Comparison of ENCODE assay signal across 9 mouse cellular contexts in the genomic region with DNA sequence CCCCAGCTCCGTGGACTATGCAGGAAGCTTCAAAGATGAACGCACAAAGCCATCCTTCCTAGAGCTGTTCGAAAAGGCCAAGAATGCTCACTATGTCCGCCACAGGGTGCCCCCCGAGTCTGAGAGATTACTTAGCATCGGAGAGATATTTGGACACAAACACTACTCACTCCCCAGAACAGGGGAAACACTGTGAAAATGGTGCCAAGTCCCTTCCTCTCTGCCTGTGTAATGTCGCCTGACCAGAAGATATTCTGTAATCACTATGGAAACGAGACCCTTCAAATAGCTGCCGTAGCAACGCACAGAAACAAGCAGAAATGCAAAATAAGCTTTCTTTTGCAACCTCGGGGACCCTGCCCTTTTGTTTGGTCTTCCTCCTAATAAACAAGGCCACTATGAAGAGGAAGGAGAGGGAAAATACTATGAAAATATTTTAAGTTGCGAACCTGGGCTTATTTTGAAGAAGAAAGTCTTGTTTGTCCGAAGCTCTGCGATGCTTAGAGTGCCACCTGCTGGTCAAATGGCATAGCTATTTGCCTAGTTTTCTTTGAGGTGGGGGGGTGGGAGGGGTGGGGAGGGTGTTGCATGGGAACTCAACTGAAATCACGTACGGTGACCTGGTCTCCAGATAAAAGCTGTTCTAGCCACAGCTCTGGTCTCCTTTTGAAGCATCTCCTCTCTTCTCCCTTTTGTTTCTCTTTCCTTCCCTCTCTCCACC. TPM values are rescaled to one million over a fixed set of nuclear protein-coding genes. Genes with fewer than 3 reads are reported as not detected.
DNase-seq lines count a peak whose midpoint lies in the region; ATAC-seq and TF ChIP-seq lines count a peak whose summit lies in the region.
"Had no signal": no experiment of that assay in that cellular context is flagged by ENCODE, and none has a peak within 500 bp of the region (broad histone marks: within the 10 kb centered on the region; RNA-seq: fewer than 3 reads in every experiment).

No protein-coding gene starts in this region.

- no peak overlapping the region for H3K27ac ChIP-seq in MEL (ENCODE audit: control insufficient read depth, low read depth, low read length)
- no peak overlapping the region for H3K27ac ChIP-seq in intestine, postnatal 0 days (ENCODE audit: low read depth, low read length)
- no peak overlapping the region for H3K27ac ChIP-seq in limb, embryonic 14.5 days (replicated peaks; ENCODE audit: low read depth, low read length)
- H3K27ac ChIP-seq in neural tube, embryonic 14.5 days (ENCODE audit: low read depth, low read length) = peak overlapping the region; percentile 68

- no peaks in the 10 kb centered on the region for H3K79me2 ChIP-seq in MEL (ENCODE audit: control insufficient read depth, insufficient read depth, low read length, poor library complexity)

- TF ChIP-seq EP300 in MEL (IDR thresholded peaks at IDR 0.05; ENCODE audit: low read depth in 1 of 2, low read length in 2 of 2) = no peak

- ATAC-seq in intestine, postnatal 0 days = no peak
- ATAC-seq in limb, embryonic 14.5 days (ENCODE audit: low FRiP score, low read depth) = no peak
- ATAC-seq in neural tube, embryonic 14.5 days (ENCODE audit: low read depth) = peak; percentile 88

- H3K9me3 ChIP-seq in MEL (replicated peaks; ENCODE audit: insufficient read depth, low read length) = no peaks in the 10 kb centered on the region
- no peaks in the 10 kb centered on the region for H3K9me3 ChIP-seq in intestine, postnatal 0 days (ENCODE audit: control insufficient read depth)
- no peaks in the 10 kb centered on the region for H3K9me3 ChIP-seq in limb, embryonic 14.5 days (ENCODE audit: control insufficient read depth, low read length)
- H3K9me3 ChIP-seq in neural tube, embryonic 14.5 days (ENCODE audit: control insufficient read depth, low read length) = no peaks in the 10 kb centered on the region

- peak; percentile 40 for TF ChIP-seq RAD21 in MEL (IDR thresholded peaks at IDR 0.05; ENCODE audit: low read depth, low read length)

- TF ChIP-seq POLR2A in MEL (IDR thresholded peaks at IDR 0.05; ENCODE audit: control insufficient read depth in 1 of 2, insufficient read depth in 1 of 2, low read depth in 1 of 2, low read length in 2 of 2, poor library complexity in 1 of 2) = no peak
- TF ChIP-seq POLR2A in limb, embryonic 14.5 days (IDR thresholded peaks at IDR 0.05; ENCODE audit: borderline replicate concordance, extremely low read depth, insufficient read depth, insufficient read length) = no peak

- H3K9ac ChIP-seq in MEL (ENCODE audit: control insufficient read depth, low read depth, low read length, poor library complexity, severe bottlenecking) = no peak overlapping the region
- no peak overlapping the region for H3K9ac ChIP-seq in intestine, postnatal 0 days (ENCODE audit: low read depth, low read length)
- no peak overlapping the region for H3K9ac ChIP-seq in limb, embryonic 14.5 days (ENCODE audit: low read depth, low read length, severe bottlenecking)
- H3K9ac ChIP-seq in neural tube, embryonic 14.5 days (replicated peaks; ENCODE audit: low read depth, low read length) = peak overlapping the region; percentile 17; the same call in 1 of the 2 replicates

- no peaks in the 10 kb centered on the region for H3K36me3 ChIP-seq in MEL (ENCODE audit: control insufficient read depth in 1 of 2, insufficient read depth in 2 of 2, low read length in 2 of 2)
- no peaks in the 10 kb centered on the region for H3K36me3 ChIP-seq in intestine, postnatal 0 days (ENCODE audit: control insufficient read depth, insufficient read depth)
- H3K36me3 ChIP-seq in limb, embryonic 14.5 days (ENCODE audit: control insufficient read depth, insufficient read depth, low read length) = no peaks in the 10 kb centered on the region
- H3K36me3 ChIP-seq in neural tube, embryonic 14.5 days (ENCODE audit: control insufficient read depth, insufficient read depth, low read length) = no peaks in the 10 kb centered on the region

- no peaks in the 10 kb centered on the region; a peak in 2 of 4 replicates for H3K27me3 ChIP-seq in MEL (ENCODE audit: control insufficient read depth in 1 of 2, insufficient read depth in 2 of 2, low read length in 2 of 2)
- no peaks in the 10 kb centered on the region for H3K27me3 ChIP-seq in intestine, postnatal 0 days (replicated peaks; ENCODE audit: control insufficient read depth, insufficient read depth, low read length)
- H3K27me3 ChIP-seq in limb, embryonic 14.5 days (ENCODE audit: control insufficient read depth, insufficient read depth, low read length) = no peaks in the 10 kb centered on the region
- H3K27me3 ChIP-seq in neural tube, embryonic 14.5 days (ENCODE audit: control insufficient read depth, insufficient read depth, low read length) = no peaks in the 10 kb centered on the region

- H3K4me2 ChIP-seq in intestine, postnatal 0 days (replicated peaks; ENCODE audit: low read depth) = peak overlapping the region; percentile 51
- no peak overlapping the region for H3K4me2 ChIP-seq in limb, embryonic 14.5 days (replicated peaks; ENCODE audit: low read depth, low read length, severe bottlenecking)
- peak overlapping the region; percentile 46 for H3K4me2 ChIP-seq in neural tube, embryonic 14.5 days (ENCODE audit: low read depth, low read length)

- no peak overlapping the region for H3K4me3 ChIP-seq in MEL (ENCODE audit: control insufficient read depth in 1 of 2, insufficient read depth in 1 of 2, low read depth in 2 of 2, low read length in 2 of 2)
- H3K4me3 ChIP-seq in intestine, postnatal 0 days (ENCODE audit: low read depth, low read length) = peak overlapping the region; percentile 17; the same call in 1 of the 2 replicates
- H3K4me3 ChIP-seq in limb, embryonic 14.5 days (replicated peaks; ENCODE audit: low read length) = no peak overlapping the region
- peak overlapping the region; percentile 13; the same call in 1 of the 2 replicates for H3K4me3 ChIP-seq in neural tube, embryonic 14.5 days (ENCODE audit: low read depth, low read length)

- TF ChIP-seq CTCF in MEL (IDR thresholded peaks at IDR 0.05 in 2 of 3, conservative IDR thresholded peaks at IDR 0.05 in 1 of 3; ENCODE audit: control insufficient read depth in 1 of 3, insufficient read depth in 1 of 3, low read depth in 2 of 3, low read length in 3 of 3, poor library complexity in 1 of 3, severe bottlenecking in 1 of 3) = peak; percentile 35 to 68 (median 55)
- TF ChIP-seq CTCF in intestine, postnatal 0 days (IDR thresholded peaks at IDR 0.05; ENCODE audit: low read depth) = peak; percentile 77

- 45% methylated on average over 16 of the region's 16 CpGs for WGBS in intestine, postnatal 0 days
- 54% methylated on average over 16 of the region's 16 CpGs for WGBS in limb, embryonic 14.5 days
- WGBS in neural tube, embryonic 14.5 days = 32% methylated on average over 16 of the region's 16 CpGs

- DNase-seq in 416B (ENCODE audit: low read depth) = peak; percentile 61
- peak; percentile 55 for DNase-seq in MEL (ENCODE audit: low read depth, low spot score)
- peak; percentile 83 to 87 for DNase-seq in cerebellum, postnatal 10 days
- DNase-seq in gastrocnemius, postnatal 10 days = peak; percentile 52
- peak; percentile 60 for DNase-seq in limb, embryonic 14.5 days (ENCODE audit: low spot score)
- DNase-seq in urinary bladder, adult 2 months (ENCODE audit: low spot score) = no peak

- H3K4me1 ChIP-seq in MEL (ENCODE audit: control insufficient read depth in 1 of 2, insufficient read depth in 2 of 2, low read length in 2 of 2) = no peaks in the 10 kb centered on the region
- 0 out of 2 replicates have a peak, but pooled peaks cover 4% of the 10 kb centered on the region for H3K4me1 ChIP-seq in intestine, postnatal 0 days (replicated peaks; ENCODE audit: control insufficient read depth, insufficient read depth, low read length)
- no peaks in the 10 kb centered on the region for H3K4me1 ChIP-seq in limb, embryonic 14.5 days (ENCODE audit: control insufficient read depth, insufficient read depth, low read length)
- peaks cover 8% of the 10 kb centered on the region; the same call in 1 of the 2 replicates for H3K4me1 ChIP-seq in neural tube, embryonic 14.5 days (ENCODE audit: control insufficient read depth, insufficient read depth, low read length)

TF ChIP-seq in MEL, 35 proteins besides CTCF, POLR2A, EP300 and RAD21 (continues in another document):
- TF ChIP-seq MYB (IDR thresholded peaks at IDR 0.05; ENCODE audit: low read depth, low read length) (no peak), MAFK (IDR thresholded peaks at IDR 0.05; ENCODE audit: borderline replicate concordance, low read depth, low read length) (no peak), TAL1 (IDR thresholded peaks at IDR 0.05; ENCODE audit: low read length) (no peak), CHD1 (IDR thresholded peaks at IDR 0.05; ENCODE audit: low read depth, low read length) (no peak), CHD2 (IDR thresholded peaks at IDR 0.05; ENCODE audit: low read length) (no peak), HCFC1 (IDR thresholded peaks at IDR 0.05; ENCODE audit: low read depth, low read length) (no peak), POLR2AphosphoS2 (IDR thresholded peaks at IDR 0.05; ENCODE audit: low read length) (no peak), ZC3H11A (IDR thresholded peaks at IDR 0.05; ENCODE audit: low read depth, low read length) (0 out of 2 replicates have a peak, but pooled peaks have one; percentile 8), JUND (IDR thresholded peaks at IDR 0.05; ENCODE audit: low read depth, low read length) (no peak), ETS1 (IDR thresholded peaks at IDR 0.05; ENCODE audit: low read depth, low read length) (no peak), MAX (IDR thresholded peaks at IDR 0.05; ENCODE audit: low read length) (no peak)

RNA-seq across cellular contexts. Expression of gene Ccdc190, which starts 5.7 kb away (rescaled TPM):
- total RNA-seq in MEL (2012; rRNA removed) = not detected in 2 replicates
- polyA plus RNA-seq in MEL (2012; ENCODE audit: insufficient read depth in 1 of 2, insufficient read length in 2 of 2, low read depth in 1 of 2, low replicate concordance in 2 of 2, missing spikeins in 1 of 2) = not detected
- total RNA-seq in gastrocnemius, postnatal 10 days (2021) = not detected
- not detected in 2 replicates for polyA plus RNA-seq in intestine, postnatal 0 days (2015; fragmentation: Nextera tagmentation; extraction: Ambion mirVana)
- polyA plus RNA-seq in limb, embryonic 14.5 days (2012; rRNA removed) = 0.20 and 0.24 TPM in 2 replicates
- 0.28 TPM in 1 of 2 replicates, not detected in the other for polyA plus RNA-seq in limb, embryonic 14.5 days (2014; fragmentation: Nextera tagmentation; extraction: Ambion mirVana)
- polyA plus RNA-seq in neural tube, embryonic 14.5 days (2014; fragmentation: Nextera tagmentation; extraction: Ambion mirVana) = 4.4 and 5.1 TPM in 2 replicates
- 0.11 and 0.19 TPM in 2 replicates for polyA plus RNA-seq in urinary bladder, adult 2 months (2012; rRNA removed)
- total RNA-seq: gastrocnemius, postnatal 36 days had no signal

RNA-seq across cellular contexts. Expression of gene Hsd17b7, which starts 34.9 kb away (rescaled TPM):
- 2.5 and 4.8 TPM in 2 replicates for total RNA-seq in MEL (2012; rRNA removed)
- 1 to 10 TPM in 1 of 2 experiments, not detected in 1; 5.7 TPM for polyA plus RNA-seq in MEL (2012; ENCODE audit: insufficient read depth in 1 of 2, insufficient read length in 2 of 2, low read depth in 1 of 2, low replicate concordance in 2 of 2, missing spikeins in 1 of 2)
- 1 to 10 TPM; 3.3 to 3.8 TPM for total RNA-seq in gastrocnemius, postnatal 10 days (2021)
- 18.5 and 22.4 TPM in 2 replicates for polyA plus RNA-seq in intestine, postnatal 0 days (2015; fragmentation: Nextera tagmentation; extraction: Ambion mirVana)
- polyA plus RNA-seq in limb, embryonic 14.5 days (2012; rRNA removed) = 10.7 and 13.1 TPM in 2 replicates
- polyA plus RNA-seq in limb, embryonic 14.5 days (2014; fragmentation: Nextera tagmentation; extraction: Ambion mirVana) = 14.6 and 19.2 TPM in 2 replicates
- 27.1 and 34.2 TPM in 2 replicates for polyA plus RNA-seq in neural tube, embryonic 14.5 days (2014; fragmentation: Nextera tagmentation; extraction: Ambion mirVana)
- polyA plus RNA-seq in urinary bladder, adult 2 months (2012; rRNA removed) = 6.1 and 9.3 TPM in 2 replicates

Comparison
In these comparisons a context has a peak if more than half of its experiments do, and no peak if none do; other contexts are left out.
1. H3K4me3 ChIP-seq: peak in intestine, postnatal 0 days (single experiment) and neural tube, embryonic 14.5 days (single experiment); none in MEL (0 of 2) and limb, embryonic 14.5 days (single experiment).